Mouse (Mus musculus) hindbrain, embryonic 15.5 days (tissue): ENCODE results near the gene Ccnd3. TPM values are rescaled to one million over a fixed set of nuclear protein-coding genes. Genes with fewer than 3 reads are reported as not detected.
"Not testable (repeated sequence)": the region's sequence is repeated elsewhere in the genome, so short reads cannot be mapped to it uniquely, and the experiment has no call there.

Experiments used
- ATAC-seq: fragments of 200-750 bp; cut with Nextera tagmentation; 2 replicates; pipeline ENCODE4 v1.8.0; 2017; ENCODE audit warnings: low read depth, moderate number of reproducible peaks, moderate TSS enrichment; ENCODE audit not compliant: low FRiP score
- H3K27ac ChIP-seq: fragments of 300-500 bp; sonication (generic); replicated peaks from 2 replicates; pipeline ENCODE4 v1.5.1; 2015; ENCODE audit warnings: mild to moderate bottlenecking, inconsistent platforms
- H3K27me3 ChIP-seq: fragments of 300-500 bp; sonication (generic); 2 replicates; pipeline ENCODE4 v1.6.1; 2015; ENCODE audit warnings: control low read depth, inconsistent platforms
- H3K36me3 ChIP-seq: fragments of 300-500 bp; sonication (generic); 2 replicates; pipeline ENCODE4 v1.6.1; 2015; ENCODE audit warnings: control low read depth, inconsistent platforms
- H3K4me1 ChIP-seq: fragments of 300-500 bp; sonication (generic); replicated peaks from 2 replicates; pipeline ENCODE4 v1.6.1; 2015; ENCODE audit warnings: control low read depth, inconsistent platforms
- H3K4me2 ChIP-seq: fragments of 300-500 bp; sonication (generic); 2 replicates; pipeline ENCODE4 v1.6.1; 2015; ENCODE audit warnings: moderate library complexity, mild to moderate bottlenecking, inconsistent platforms
- H3K4me3 ChIP-seq: fragments of 300-500 bp; sonication (generic); 2 replicates; pipeline ENCODE4 v1.5.1; 2015; ENCODE audit warnings: mild to moderate bottlenecking, inconsistent platforms
- H3K9ac ChIP-seq: fragments of 300-500 bp; sonication (generic); 2 replicates; pipeline ENCODE4 v1.6.1; 2015; ENCODE audit warnings: inconsistent platforms
- H3K9me3 ChIP-seq: fragments of 300-500 bp; sonication (generic); 2 replicates; pipeline ENCODE4 v1.6.1; 2016; ENCODE audit warnings: control low read depth, inconsistent platforms
- WGBS: fragments of 180-500 bp; shearing (Covaris S2); methylation state at CpG from one replicate; pipeline ENCODE4 v1.1.7; 2015; 5-methylcytosine and 5-hydroxymethylcytosine counted together
- polyA plus RNA-seq: library from polyadenylated mRNA; unstranded; fragments of >200 nt; fragmentation: Nextera tagmentation; extraction: Ambion mirVana; gene quantifications from 2 replicates; pipeline ENCODE4 v1.2.1, GENCODE M21; 2015

Gene Ccnd3
- polyA plus RNA-seq, 1 experiment from 2014 or later: 91.0 TPM

GRCm38 (mm10) chr17:47618556-47619311, 113.9 kb downstream of the Ccnd3 start:
- H3K27me3 ChIP-seq: no peaks in the 10 kb centered on the region
- no peak for ATAC-seq
- H3K27ac ChIP-seq: no peak overlapping the region
- no peaks in the 10 kb centered on the region for H3K9me3 ChIP-seq
- peaks cover 53% of the 10 kb centered on the region for H3K36me3 ChIP-seq
- H3K4me3 ChIP-seq: no peak overlapping the region
- 88% methylated on average over 13 of the region's 13 CpGs for WGBS
- H3K4me2 ChIP-seq: no peak overlapping the region
- H3K4me1 ChIP-seq: no peaks in the 10 kb centered on the region
- H3K9ac ChIP-seq: no peak overlapping the region

GRCm38 (mm10) chr17:47622912-47623554, 118.2 kb downstream of the Ccnd3 start:
- Histone ChIP-seq H3K4me3 (no peak overlapping the region), H3K36me3 (peaks cover 58% of the 10 kb centered on the region), H3K27ac (no peak overlapping the region), H3K4me1 (peaks cover 3% of the 10 kb centered on the region), H3K4me2 (no peak overlapping the region), H3K27me3 (no peaks in the 10 kb centered on the region), H3K9me3 (no peaks in the 10 kb centered on the region), H3K9ac (no peak overlapping the region)
- WGBS: 91% methylated on average over 14 of the region's 14 CpGs
- ATAC-seq: no peak

DNA sequence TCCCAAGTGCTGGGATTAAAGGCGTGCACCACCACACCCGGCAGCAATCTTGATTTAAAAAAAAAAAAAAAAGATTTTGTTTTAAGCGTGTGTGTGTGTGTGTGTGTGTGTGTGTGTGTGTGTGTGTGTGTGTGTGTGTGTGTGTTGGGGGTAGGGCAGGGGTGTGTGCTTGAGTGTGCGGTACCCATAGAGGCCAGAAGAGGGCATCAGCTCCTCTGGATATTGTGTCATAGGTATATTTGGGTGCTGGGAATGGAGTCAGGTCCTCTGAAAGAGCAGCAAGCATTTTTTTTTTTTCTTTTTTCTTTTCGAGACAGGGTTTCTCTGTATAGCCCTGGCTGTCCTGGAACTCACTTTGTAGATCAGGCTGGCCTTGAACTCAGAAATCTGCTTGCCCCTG, 119.7 kb downstream of the Ccnd3 start:
- not testable (repeated sequence) for H3K4me2 ChIP-seq, H3K4me3 ChIP-seq, H3K9me3 ChIP-seq, ATAC-seq, H3K27me3 ChIP-seq, H3K9ac ChIP-seq, H3K27ac ChIP-seq
- Histone ChIP-seq H3K36me3 (peaks cover 50% of the 10 kb centered on the region), H3K4me1 (peaks cover 10% of the 10 kb centered on the region)
- WGBS: 95% methylated on average over 5 of the region's 5 CpGs

GRCm38 (mm10) chr17:47625088-47625487, 120.2 kb downstream of the Ccnd3 start:
- Histone ChIP-seq H3K9ac (no peak overlapping the region), H3K9me3 (no peaks in the 10 kb centered on the region), H3K27ac (no peak overlapping the region), H3K4me3 (no peak overlapping the region), H3K4me2 (no peak overlapping the region), H3K36me3 (peaks cover 45% of the 10 kb centered on the region), H3K27me3 (no peaks in the 10 kb centered on the region), H3K4me1 (peaks cover 10% of the 10 kb centered on the region)
- ATAC-seq: no peak
- 98% methylated on average over 2 of the region's 2 CpGs for WGBS

GRCm38 (mm10) chr17:47626031-47626430, 121.2 kb downstream of the Ccnd3 start:
- H3K36me3 ChIP-seq: peaks cover 40% of the 10 kb centered on the region
- WGBS: 93% methylated on average over 5 of the region's 5 CpGs
- H3K27me3 ChIP-seq: no peaks in the 10 kb centered on the region

DNA sequence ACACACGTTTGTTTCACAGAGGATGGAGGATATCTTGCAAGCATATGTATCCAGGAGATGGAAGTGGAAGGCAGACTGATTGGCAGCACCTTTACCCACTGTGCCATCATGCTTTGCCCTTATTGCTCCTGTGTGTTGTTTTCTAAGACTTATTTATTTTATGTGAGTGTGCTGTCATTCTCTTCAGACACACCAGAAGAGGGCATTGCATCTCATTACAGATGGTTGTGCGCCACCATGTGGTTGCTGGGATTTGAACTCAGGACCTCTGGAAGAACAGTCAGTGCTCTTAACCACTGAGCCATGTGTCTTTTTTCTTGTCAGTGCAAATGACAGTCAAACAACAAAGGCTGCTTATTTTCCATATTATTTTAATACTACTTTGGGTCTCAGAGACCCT, 122.9 kb downstream of the Ccnd3 start:
- 0 out of 2 replicates have a peak overlapping the region, but pooled peaks have one; percentile 74 for H3K4me3 ChIP-seq
- H3K9ac ChIP-seq: no peak overlapping the region
- WGBS: 81% methylated on average over 2 of the region's 2 CpGs
- peaks cover 33% of the 10 kb centered on the region for H3K4me1 ChIP-seq
- no peaks in the 10 kb centered on the region for H3K9me3 ChIP-seq
- H3K36me3 ChIP-seq: peaks cover 23% of the 10 kb centered on the region
- ATAC-seq: no peak
- no peak overlapping the region for H3K27ac ChIP-seq
- H3K4me2 ChIP-seq: peak overlapping the region; percentile 59; the same call in 1 of the 2 replicates
- no peaks in the 10 kb centered on the region for H3K27me3 ChIP-seq

More at GRCm38 (mm10) chr17:47626031-47626430, 121.2 kb downstream of the Ccnd3 start:
- Histone ChIP-seq H3K4me1 (peaks cover 17% of the 10 kb centered on the region), H3K27ac (no peak overlapping the region), H3K4me3 (no peak overlapping the region), H3K4me2 (no peak overlapping the region), H3K9ac (no peak overlapping the region), H3K9me3 (no peaks in the 10 kb centered on the region)
- no peak for ATAC-seq

- Histone ChIP-seq H3K27me3 (no peaks in the 10 kb centered on the region), H3K9ac (peak overlapping the region; percentile 71), H3K4me2 (peak overlapping the region; percentile 72), H3K4me3 (peak overlapping the region; percentile 74), H3K27ac (peak overlapping the region; percentile 94), H3K4me1 (peaks cover 39% of the 10 kb centered on the region), H3K36me3 (peaks cover 12% of the 10 kb centered on the region), H3K9me3 (no peaks in the 10 kb centered on the region)
- under 1% methylated on average over 57 of the region's 63 CpGs for WGBS
- peak; percentile 96 for ATAC-seq
Observed at GRCm38 (mm10) chr17:47628851-47629676, 124.2 kb downstream of the Ccnd3 start.

GRCm38 (mm10) chr17:47629717-47630677, 125.1 kb downstream of the Ccnd3 start:
- H3K4me2 ChIP-seq: peak overlapping the region; percentile 72
- 1% methylated on average over 57 of the region's 61 CpGs for WGBS
- H3K9ac ChIP-seq: peak overlapping the region; percentile 71
- peak; percentile 61 for ATAC-seq
- H3K4me3 ChIP-seq: peak overlapping the region; percentile 74
- H3K27ac ChIP-seq: peak overlapping the region; percentile 94
- no peaks in the 10 kb centered on the region for H3K27me3 ChIP-seq
- peaks cover 39% of the 10 kb centered on the region for H3K4me1 ChIP-seq
- no peaks in the 10 kb centered on the region for H3K9me3 ChIP-seq
- H3K36me3 ChIP-seq: peaks cover 6% of the 10 kb centered on the region; the same call in 1 of the 2 replicates

DNA sequence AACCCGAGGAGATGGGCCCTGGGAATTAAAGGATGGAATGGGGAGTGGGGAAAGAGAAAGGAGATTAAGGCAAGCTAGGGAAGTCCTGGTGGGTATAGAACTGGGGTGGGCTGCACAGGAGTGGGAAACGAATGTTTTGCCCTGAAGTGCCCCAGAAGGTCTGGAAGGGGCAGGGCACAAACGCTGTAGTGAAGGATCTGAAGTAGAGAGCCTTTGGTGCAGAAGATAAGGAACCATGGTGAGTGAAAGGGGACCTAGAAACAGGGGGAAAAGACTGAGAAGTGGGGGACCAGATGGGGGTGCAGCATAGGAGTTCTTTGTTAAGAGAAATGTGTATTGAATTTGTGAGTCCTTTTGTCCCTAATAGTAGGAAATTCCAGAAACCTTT, 125.8 kb downstream of the Ccnd3 start, which contains the start of gene Usp49:
Usp49 (plus strand) TSS at position 13 of the 388 bp plus-strand sequence.
- H3K36me3 ChIP-seq: 0 out of 2 replicates have a peak, but pooled peaks cover 4% of the 10 kb centered on the region
- no peaks in the 10 kb centered on the region for H3K9me3 ChIP-seq
- H3K27me3 ChIP-seq: no peaks in the 10 kb centered on the region
- peak within 1 kb of the TSS; percentile 72 for H3K4me2 ChIP-seq
- H3K27ac ChIP-seq: peak within 1 kb of the TSS; percentile 94
- no peak for ATAC-seq
- H3K9ac ChIP-seq: peak within 1 kb of the TSS; percentile 71
- 0% methylated on average over 3 of the region's 3 CpGs for WGBS
- H3K4me1 ChIP-seq: peaks cover 39% of the 10 kb centered on the region
- peak within 1 kb of the TSS; percentile 74 for H3K4me3 ChIP-seq

DNA sequence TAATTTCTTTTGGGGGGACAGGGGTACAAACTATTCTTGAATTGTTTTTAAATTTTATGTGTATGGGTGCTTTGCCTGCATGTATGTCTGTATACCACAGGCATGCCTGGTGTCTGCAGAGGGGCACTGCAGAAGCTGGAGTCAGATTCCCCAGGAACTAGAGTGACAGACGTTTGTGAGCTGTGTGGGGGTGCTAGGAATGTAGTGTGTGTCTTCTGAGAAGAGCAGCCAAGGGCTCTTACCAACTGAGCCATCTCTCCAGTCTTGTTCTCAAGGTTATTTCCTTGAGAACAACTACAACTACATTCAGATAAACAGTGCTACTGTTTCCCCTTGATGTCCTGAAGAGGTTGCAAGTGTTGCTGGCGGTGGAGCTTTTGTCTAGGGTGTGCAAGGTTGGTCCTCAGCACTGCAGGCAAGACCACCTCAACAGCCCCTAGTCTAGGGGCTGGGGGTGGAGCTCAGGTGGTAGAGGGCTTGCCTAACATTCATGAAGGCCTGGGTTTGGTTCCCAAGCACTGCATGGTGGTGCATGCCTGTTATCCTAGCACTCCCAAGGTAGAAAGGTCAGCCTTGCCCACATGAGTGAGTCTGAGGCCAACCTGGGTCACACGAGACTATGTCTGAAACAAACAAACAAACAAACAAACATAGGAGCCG, 127.5 kb downstream of the Ccnd3 start:
- Histone ChIP-seq H3K4me3 (no peak overlapping the region), H3K9me3 (no peaks in the 10 kb centered on the region), H3K4me2 (peak overlapping the region; percentile 35)

More for the DNA sequence above, 127.5 kb downstream of the Ccnd3 start:
- no peak for ATAC-seq
- Histone ChIP-seq H3K27me3 (no peaks in the 10 kb centered on the region), H3K27ac (no peak overlapping the region), H3K36me3 (no peaks in the 10 kb centered on the region), H3K9ac (peak overlapping the region; percentile 9; the same call in 1 of the 2 replicates), H3K4me1 (peaks cover 39% of the 10 kb centered on the region)
- WGBS: 70% methylated on average over 4 of the region's 4 CpGs
